Mouse (Mus musculus) ES-E14 (cell line): ENCODE measurements around the gene Nccrp1. TPM values are rescaled to one million over a fixed set of nuclear protein-coding genes. Genes with fewer than 3 reads are reported as not detected.
A peak's percentile ranks its signal among the peaks of the same experiment; 100 is the strongest.

Experiments used
- DNase-seq: peaks from one replicate; pipeline ENCODE4 v3.0.0-alpha.2; 2013; ENCODE audit warnings: low read depth, low spot score
- H3K27ac ChIP-seq: 2 replicates; pipeline ENCODE4 v1.5.1; 2012; ENCODE audit warnings: low read depth, mild to moderate bottlenecking, low read length, moderate library complexity, mixed read lengths; ENCODE audit not compliant: poor library complexity, insufficient read depth, severe bottlenecking
- H3K36me3 ChIP-seq: 2 replicates; pipeline ENCODE4 v1.6.1; 2012; ENCODE audit warnings: mild to moderate bottlenecking, low read length, moderate library complexity, mixed read lengths; ENCODE audit not compliant: control insufficient read depth, poor library complexity, insufficient read depth, severe bottlenecking
- H3K4me1 ChIP-seq, 2 experiments: fragments of 150-350 bp in 1 of 2; sonication (generic) in 1 of 2; 2 replicates each; pipeline ENCODE4 v1.6.1; 2012; ENCODE audit warnings: low read length in 2 of 2, mild to moderate bottlenecking in 1 of 2, mixed read lengths in 1 of 2; ENCODE audit not compliant: control insufficient read depth in 2 of 2, insufficient read depth in 2 of 2, poor library complexity in 1 of 2
- H3K4me3 ChIP-seq, 2 experiments: fragments of 150-350 bp in 1 of 2; sonication (generic) in 1 of 2; 2 replicates each; pipeline ENCODE4 v1.5.1; 2012; ENCODE audit warnings: low read length in 2 of 2, low read depth in 1 of 2, mild to moderate bottlenecking in 1 of 2, mixed read lengths in 1 of 2; ENCODE audit not compliant: insufficient read depth in 1 of 2, poor library complexity in 1 of 2, severe bottlenecking in 1 of 2
- H3K9ac ChIP-seq: 2 replicates; pipeline ENCODE4 v1.6.1; 2012; ENCODE audit warnings: low read depth, mild to moderate bottlenecking, low read length, mixed read lengths; ENCODE audit not compliant: poor library complexity, insufficient read depth, severe bottlenecking
- H3K9me3 ChIP-seq: fragments of 150-350 bp; sonication (generic); 2 replicates; pipeline ENCODE4 v1.6.1; 2012; ENCODE audit warnings: low read depth, mild to moderate bottlenecking, low read length; ENCODE audit not compliant: control insufficient read depth, insufficient read depth
- CHD2 ChIP-seq: IDR thresholded peaks from 2 replicates; pipeline ENCODE4 v1.6.1; 2014; ENCODE audit warnings: mild to moderate bottlenecking, low read depth, low read length, inconsistent platforms
- HCFC1 ChIP-seq: IDR thresholded peaks from 2 replicates; pipeline ENCODE4 v1.6.1; 2012; ENCODE audit warnings: low read length, inconsistent platforms, borderline replicate concordance; ENCODE audit not compliant: insufficient read depth
- MAFK ChIP-seq: IDR thresholded peaks from 2 replicates; pipeline ENCODE4 v1.6.1; 2014; ENCODE audit warnings: mild to moderate bottlenecking, low read depth, low read length, inconsistent platforms; ENCODE audit not compliant: insufficient read depth
- ZC3H11A ChIP-seq: IDR thresholded peaks from 2 replicates; pipeline ENCODE4 v1.6.1; 2012; ENCODE audit warnings: low read depth, mild to moderate bottlenecking, inconsistent platforms, low read length, borderline replicate concordance
- ZNF384 ChIP-seq: IDR thresholded peaks from 2 replicates; pipeline ENCODE4 v1.6.1; 2012; ENCODE audit warnings: low read depth, low read length, inconsistent platforms
- in situ Hi-C, 2 experiments: fragments of 600-800 bp; cut with MboI; formaldehyde crosslinking; loops; one replicate each; pipeline ENCODE4 v1.15.1; 2025; ENCODE audit warnings: low sequenced_read_pairs in 2 of 2, inconsistent platforms in 1 of 2; ENCODE audit not compliant: unreplicated experiment in 2 of 2
- total RNA-seq: library from RNA; depleted of rRNA; stranded (reverse); fragments of 300-350 nt; gene quantifications from 2 replicates; pipeline ENCODE4 v1.2.3, GENCODE M21; 2012; rRNA removed

Gene Nccrp1
- total RNA-seq, result 0.18 and 0.32 TPM in 2 replicates

DNA sequence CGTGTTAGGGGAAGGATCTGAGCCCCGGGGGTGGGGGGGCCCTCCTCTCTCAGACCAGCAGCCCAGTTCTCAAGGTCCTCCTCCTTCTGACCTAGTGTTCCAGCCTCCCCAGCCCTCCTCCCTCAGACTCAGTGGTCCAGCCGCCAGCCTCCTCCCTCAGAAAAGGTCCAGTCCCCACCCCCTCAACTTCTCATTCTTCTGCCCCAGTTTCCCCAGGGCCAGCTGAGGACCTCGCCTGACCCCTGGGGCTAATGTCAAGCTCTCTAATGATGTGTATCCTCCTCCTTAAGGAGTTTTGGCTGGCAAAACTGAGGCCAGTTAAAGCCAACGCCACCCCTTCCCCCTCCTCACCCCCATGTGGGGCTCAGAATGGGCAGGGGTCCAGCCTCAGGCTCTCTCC, at the start of gene Nccrp1:
Gene Nccrp1 (minus strand): TSS at position 101 of the 400 bp plus-strand sequence.
- DNase-seq, result no peak
- H3K4me1 ChIP-seq, result peaks cover 2 to 20% of the 10 kb centered on the region in 2 experiments; a peak in 2 of 4 replicates
- no peaks in the 10 kb centered on the region for H3K36me3 ChIP-seq
- H3K27ac ChIP-seq, result no peak within 1 kb of the TSS
- H3K9me3 ChIP-seq, result no peaks in the 10 kb centered on the region
- 0 out of 2 replicates have a peak within 1 kb of the TSS, but pooled peaks have one; percentile 4 for H3K9ac ChIP-seq
- TF ChIP-seq CHD2 (no peak), ZC3H11A (no peak), MAFK (no peak), HCFC1 (no peak), ZNF384 (no peak)
- peak within 1 kb of the TSS; percentile 63 to 64 for H3K4me3 ChIP-seq
- in situ Hi-C loops, result no loop called here

DNA sequence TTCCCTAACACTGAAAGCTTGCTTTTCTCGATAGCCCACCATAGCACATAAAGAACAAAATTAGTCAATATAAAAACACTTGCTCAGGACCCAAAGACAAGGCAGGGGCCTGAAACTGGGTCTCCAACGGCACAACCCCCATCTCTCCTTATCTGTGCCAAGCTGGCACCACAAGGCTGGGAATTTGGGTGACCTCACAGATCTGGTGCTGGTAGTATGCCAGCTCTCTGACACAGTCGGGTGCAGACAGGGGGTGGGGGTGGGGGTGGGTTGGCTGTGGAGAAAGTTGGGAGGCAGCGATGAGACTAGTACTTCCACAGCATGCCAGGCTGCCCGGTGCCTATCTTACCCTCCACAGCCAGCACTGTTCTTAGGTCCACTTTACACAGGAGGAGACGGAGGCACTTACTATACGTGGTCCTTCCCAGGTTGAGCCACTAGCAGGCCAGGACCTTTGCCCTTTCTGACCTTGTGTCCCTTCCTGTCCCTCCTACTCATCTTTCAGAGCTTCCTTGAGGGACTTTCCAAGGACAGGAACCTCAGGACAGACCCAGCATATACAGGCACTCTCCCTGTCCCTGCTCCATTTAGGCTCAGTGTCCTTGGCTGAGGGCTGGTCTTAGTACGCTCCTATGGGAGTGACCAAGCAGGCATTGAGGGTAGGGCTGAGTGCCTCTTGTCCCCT, 48.8 kb upstream of the Nccrp1 start:
- peak overlapping the region; percentile 78 to 94; a peak in 3 of 4 replicates for H3K4me3 ChIP-seq
- no peak for DNase-seq
- in situ Hi-C loops, result no loop called here
- no peak overlapping the region; the same call in 1 of the 2 replicates for H3K27ac ChIP-seq
- no peak overlapping the region for H3K9ac ChIP-seq
- peaks cover 32 to 45% of the 10 kb centered on the region in 2 experiments for H3K4me1 ChIP-seq
- H3K36me3 ChIP-seq, result peaks cover 7% of the 10 kb centered on the region; the same call in 1 of the 2 replicates
- no peaks in the 10 kb centered on the region for H3K9me3 ChIP-seq
- no peak for TF ChIP-seq CHD2
- no peak for TF ChIP-seq ZNF384
- no peak for TF ChIP-seq ZC3H11A
- TF ChIP-seq MAFK, result no peak
- no peak for TF ChIP-seq HCFC1

DNA sequence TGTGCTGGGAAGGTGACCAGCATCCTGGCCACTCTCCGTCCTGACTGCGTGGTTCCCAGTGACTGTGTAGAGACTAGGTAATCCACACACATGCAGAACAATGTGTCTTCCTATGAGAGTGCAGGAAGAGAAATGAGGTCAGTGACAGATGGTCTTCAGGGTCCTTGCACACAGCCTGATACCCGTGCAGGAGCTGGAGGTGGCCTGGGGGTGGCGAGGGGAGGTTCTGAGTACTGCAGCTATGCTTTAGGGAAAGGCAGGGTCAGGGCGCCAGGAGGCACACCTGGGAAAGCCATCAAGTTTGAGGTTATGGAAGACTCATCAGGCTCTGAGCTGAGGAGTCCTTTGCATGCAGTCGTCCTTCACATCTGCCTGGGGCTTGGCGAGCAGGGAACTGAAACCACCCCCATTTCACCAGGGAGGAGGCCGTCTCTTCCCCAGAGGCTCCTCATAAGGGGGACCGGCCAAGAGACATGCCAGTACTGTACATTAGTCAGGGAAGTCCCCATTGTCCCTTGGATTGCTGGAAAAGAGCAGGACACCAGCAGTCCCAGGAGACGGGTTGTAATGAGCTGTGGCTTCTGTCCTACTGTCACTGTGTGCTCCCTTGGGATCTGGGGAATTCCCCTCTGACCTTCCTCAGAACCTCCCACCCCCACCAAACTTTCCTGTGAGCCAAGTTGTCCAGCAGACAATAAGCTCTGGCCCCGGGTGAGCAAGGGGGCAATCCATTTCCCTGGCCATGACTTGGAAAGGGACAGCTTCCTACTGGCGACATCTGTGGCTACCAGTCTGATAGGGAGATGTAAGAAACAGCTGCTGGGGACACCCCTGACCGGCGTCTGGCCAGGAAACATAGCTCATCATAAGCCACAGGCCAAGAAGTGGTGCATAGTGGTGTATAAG, 46.4 kb upstream of the Nccrp1 start:
- no peak for DNase-seq
- TF ChIP-seq HCFC1 (no peak), ZC3H11A (no peak), MAFK (no peak)
- Histone ChIP-seq H3K4me1 (peaks cover 34 to 48% of the 10 kb centered on the region in 2 experiments), H3K27ac (no peak overlapping the region), H3K9ac (no peak overlapping the region; the same call in 1 of the 2 replicates), H3K36me3 (peaks cover 7% of the 10 kb centered on the region; the same call in 1 of the 2 replicates), H3K9me3 (no peaks in the 10 kb centered on the region), H3K4me3 (no peak overlapping the region)
- in situ Hi-C loops, result no loop called here

DNA sequence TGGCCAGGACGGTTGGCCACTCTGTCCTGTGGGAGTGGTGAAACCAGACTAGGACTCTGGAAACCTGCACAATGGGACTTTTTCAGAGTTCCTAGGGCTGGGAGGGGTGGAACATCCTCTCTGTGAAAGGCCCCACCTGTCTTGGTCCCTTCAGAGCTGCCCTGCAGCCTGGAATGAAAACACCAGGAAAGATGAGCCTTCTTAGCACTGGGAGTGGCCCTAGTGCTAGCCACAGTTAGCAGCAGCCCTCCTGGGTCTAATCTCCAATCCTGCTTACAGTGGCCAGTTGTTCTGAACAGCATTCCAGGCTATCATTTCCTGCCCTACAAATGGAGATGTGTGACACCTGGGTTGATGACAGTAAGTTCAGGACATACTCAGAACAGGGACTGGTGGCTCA, 44.8 kb upstream of the Nccrp1 start:
- Histone ChIP-seq H3K36me3 (peaks cover 7% of the 10 kb centered on the region; the same call in 1 of the 2 replicates), H3K9me3 (no peaks in the 10 kb centered on the region), H3K4me3 (no peak overlapping the region), H3K4me1 (peaks cover 37 to 60% of the 10 kb centered on the region in 2 experiments), H3K9ac (no peak overlapping the region), H3K27ac (no peak overlapping the region)
- DNase-seq, result no peak
- TF ChIP-seq MAFK, result no peak
- no peak for TF ChIP-seq ZNF384
- TF ChIP-seq ZC3H11A, result no peak
- TF ChIP-seq CHD2, result no peak
- no peak for TF ChIP-seq HCFC1
- in situ Hi-C loops, result no loop called here

DNA sequence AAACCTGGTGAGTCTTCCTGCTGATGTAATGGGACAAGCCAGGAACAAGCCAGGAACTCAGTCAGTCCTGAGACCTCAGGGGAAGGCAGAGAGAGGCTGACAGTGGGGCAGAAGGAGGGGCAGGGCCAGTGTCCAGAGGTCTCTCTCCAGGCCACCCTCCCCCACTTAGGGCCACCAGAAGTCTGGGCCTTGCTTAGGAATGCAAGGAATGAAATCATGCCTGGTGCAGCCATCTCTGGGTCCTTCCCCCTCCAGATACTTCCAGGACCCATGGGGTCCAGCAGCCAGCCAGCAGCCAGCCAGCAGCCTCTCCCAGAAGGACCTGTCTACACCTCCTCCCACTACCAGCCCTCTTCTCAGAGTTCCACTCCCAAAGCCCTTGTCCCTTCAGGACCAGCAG, 40.6 kb upstream of the Nccrp1 start:
- H3K9ac ChIP-seq, result no peak overlapping the region
- TF ChIP-seq MAFK, result no peak
- no peak for TF ChIP-seq HCFC1
- H3K36me3 ChIP-seq, result no peaks in the 10 kb centered on the region
- in situ Hi-C loops, result no loop called here
- no peaks in the 10 kb centered on the region for H3K9me3 ChIP-seq
- DNase-seq, result no peak
- peaks cover 27 to 48% of the 10 kb centered on the region in 2 experiments for H3K4me1 ChIP-seq
- no peak overlapping the region for H3K4me3 ChIP-seq
- H3K27ac ChIP-seq, result no peak overlapping the region
